Mouse (Mus musculus) heart, embryonic 14.5 days (tissue): Measurements from ENCODE around the gene Ache. TPM values are rescaled to one million over a fixed set of nuclear protein-coding genes. Genes with fewer than 3 reads are reported as not detected.
A peak's percentile ranks its signal among the peaks of the same experiment; 100 is the strongest.

Source experiments
- ATAC-seq: fragments of 200-750 bp; cut with Nextera tagmentation; 2 replicates; pipeline ENCODE4 v1.8.0; 2017; ENCODE audit warnings: low read depth, moderate TSS enrichment; ENCODE audit not compliant: insufficient number of reproducible peaks, insufficient read depth, low FRiP score
- H3K27ac ChIP-seq, 2 experiments: fragments of 200-500 bp in 1 of 2; fragments of 300-500 bp in 1 of 2; sonication (generic) in 1 of 2; replicated peaks in 1 of 2; 2 replicates each; pipeline ENCODE4 v1.5.1; 2012 to 2014; ENCODE audit warnings: low read depth in 2 of 2, low read length in 2 of 2, control low read depth in 1 of 2, mild to moderate bottlenecking in 1 of 2, mixed read lengths in 1 of 2; ENCODE audit not compliant: control insufficient read depth in 1 of 2, insufficient read depth in 1 of 2
- H3K27me3 ChIP-seq: fragments of 300-500 bp; sonication (generic); 2 replicates; pipeline ENCODE4 v1.6.1; 2014; ENCODE audit warnings: mild to moderate bottlenecking, low read length, control low read depth; ENCODE audit not compliant: control insufficient read depth, insufficient read depth
- H3K36me3 ChIP-seq: fragments of 300-500 bp; sonication (generic); 2 replicates; pipeline ENCODE4 v1.6.1; 2014; ENCODE audit warnings: mild to moderate bottlenecking, control low read depth, low read length, mixed read lengths; ENCODE audit not compliant: control insufficient read depth, insufficient read depth
- H3K4me1 ChIP-seq, 2 experiments: fragments of 200-500 bp in 1 of 2; fragments of 300-500 bp in 1 of 2; sonication (generic) in 1 of 2; 2 replicates each; pipeline ENCODE4 v1.6.1; 2012 to 2014; ENCODE audit warnings: low read length in 2 of 2, control low read depth in 1 of 2, mixed read lengths in 1 of 2; ENCODE audit not compliant: control insufficient read depth in 2 of 2, insufficient read depth in 2 of 2
- H3K4me2 ChIP-seq: fragments of 300-500 bp; sonication (generic); 2 replicates; pipeline ENCODE4 v1.6.1; 2014; ENCODE audit warnings: mild to moderate bottlenecking, low read length
- H3K4me3 ChIP-seq, 2 experiments: fragments of 200-500 bp in 1 of 2; fragments of 300-500 bp in 1 of 2; sonication (generic) in 1 of 2; 2 replicates each; pipeline ENCODE4 v1.5.1; 2012 to 2014; ENCODE audit warnings: low read length in 2 of 2, mild to moderate bottlenecking in 2 of 2, control low read depth in 1 of 2, low read depth in 1 of 2, moderate library complexity in 1 of 2; ENCODE audit not compliant: control insufficient read depth in 1 of 2, insufficient read depth in 1 of 2
- H3K9ac ChIP-seq: fragments of 300-500 bp; sonication (generic); 2 replicates; pipeline ENCODE4 v1.6.1; 2014; ENCODE audit warnings: mild to moderate bottlenecking, low read length
- H3K9me3 ChIP-seq: fragments of 300-500 bp; sonication (generic); 2 replicates; pipeline ENCODE4 v1.6.1; 2016; ENCODE audit warnings: low read length, control low read depth; ENCODE audit not compliant: control insufficient read depth
- WGBS: fragments of 180-500 bp; shearing (Covaris S2); extraction: QIAGEN DNeasy Blood & Tissue Kit; methylation state at CpG from one replicate; pipeline ENCODE4 v1.1.7; 2014; 5-methylcytosine and 5-hydroxymethylcytosine counted together
- polyA plus RNA-seq: library from polyadenylated mRNA; unstranded; fragments of >200 nt; fragmentation: Nextera tagmentation; extraction: Ambion mirVana; gene quantifications from 2 replicates; pipeline ENCODE4 v1.2.1, GENCODE M21; 2014

Ache gene
- polyA plus RNA-seq, 1 experiment from 2014 or later, result 12.5 TPM

- Histone ChIP-seq H3K9me3 (no peaks in the 10 kb centered on the region), H3K4me1 (peaks cover 5 to 22% of the 10 kb centered on the region in 2 experiments; a peak in 3 of 4 replicates), H3K27me3 (no peaks in the 10 kb centered on the region), H3K9ac (no peak overlapping the region), H3K4me2 (no peak overlapping the region), H3K27ac (no peak overlapping the region), H3K36me3 (peaks cover 94% of the 10 kb centered on the region), H3K4me3 (no peak overlapping the region)
- no peak for ATAC-seq
- WGBS, result 65% methylated on average over 7 of the region's 7 CpGs
Measured at GRCm38 (mm10) chr5:137299240-137299639, 11.9 kb downstream of the Ache start.

GRCm38 (mm10) chr5:137301253-137301652 is 13.9 kb downstream of the Ache start:
- no peak overlapping the region for H3K4me2 ChIP-seq
- ATAC-seq, result no peak
- H3K9me3 ChIP-seq, result no peaks in the 10 kb centered on the region
- 84% methylated on average over 21 of the region's 21 CpGs for WGBS
- H3K4me1 ChIP-seq, result peaks cover 2 to 37% of the 10 kb centered on the region in 2 experiments
- H3K27me3 ChIP-seq, result no peaks in the 10 kb centered on the region
- no peak overlapping the region for H3K9ac ChIP-seq
- H3K4me3 ChIP-seq, result no peak overlapping the region
- peaks cover 90% of the 10 kb centered on the region for H3K36me3 ChIP-seq
- no peak overlapping the region for H3K27ac ChIP-seq

- Histone ChIP-seq H3K36me3 (peaks cover 71% of the 10 kb centered on the region), H3K4me3 (no peak overlapping the region), H3K9me3 (no peaks in the 10 kb centered on the region), H3K4me1 (peaks cover 4 to 43% of the 10 kb centered on the region in 2 experiments), H3K4me2 (no peak overlapping the region), H3K27me3 (no peaks in the 10 kb centered on the region), H3K27ac (no peak overlapping the region), H3K9ac (peak overlapping the region; percentile 38; the same call in 1 of the 2 replicates)
- 28% methylated on average over 4 of the region's 4 CpGs for WGBS
- no peak for ATAC-seq
Measured at GRCm38 (mm10) chr5:137303609-137304008, 16.3 kb downstream of the Ache start.

- H3K27me3 ChIP-seq, result no peaks in the 10 kb centered on the region
- 56% methylated on average over 3 of the region's 3 CpGs for WGBS
- peaks cover 4 to 43% of the 10 kb centered on the region in 2 experiments for H3K4me1 ChIP-seq
- H3K36me3 ChIP-seq, result peaks cover 71% of the 10 kb centered on the region
- peak overlapping the region; percentile 38; the same call in 1 of the 2 replicates for H3K9ac ChIP-seq
- H3K4me3 ChIP-seq, result no peak overlapping the region
- H3K4me2 ChIP-seq, result 0 out of 2 replicates have a peak overlapping the region, but pooled peaks have one; percentile 77
- no peak for ATAC-seq
- H3K27ac ChIP-seq, result no peak overlapping the region
- no peaks in the 10 kb centered on the region for H3K9me3 ChIP-seq
Measured at GRCm38 (mm10) chr5:137304165-137304564, 16.8 kb downstream of the Ache start.

GRCm38 (mm10) chr5:137304816-137305215 is 17.5 kb downstream of the Ache start:
- H3K9me3 ChIP-seq, result no peaks in the 10 kb centered on the region
- peaks cover 71% of the 10 kb centered on the region for H3K36me3 ChIP-seq
- peaks cover 4 to 43% of the 10 kb centered on the region in 2 experiments for H3K4me1 ChIP-seq
- ATAC-seq, result no peak
- H3K4me3 ChIP-seq, result no peak overlapping the region
- H3K27ac ChIP-seq, result no peak overlapping the region
- peak overlapping the region; percentile 77; the same call in 1 of the 2 replicates for H3K4me2 ChIP-seq
- H3K27me3 ChIP-seq, result no peaks in the 10 kb centered on the region
- WGBS, result 69% methylated on average over 4 of the region's 4 CpGs
- 0 out of 2 replicates have a peak overlapping the region, but pooled peaks have one; percentile 38 for H3K9ac ChIP-seq

- Histone ChIP-seq H3K27ac (no peak overlapping the region), H3K36me3 (peaks cover 71% of the 10 kb centered on the region), H3K27me3 (no peaks in the 10 kb centered on the region), H3K4me3 (peak overlapping the region in 1 of 2 experiments; percentile 91; a peak in 2 of 4 replicates), H3K9me3 (no peaks in the 10 kb centered on the region), H3K4me2 (peak overlapping the region; percentile 77), H3K4me1 (peaks cover 4 to 43% of the 10 kb centered on the region in 2 experiments), H3K9ac (peak overlapping the region; percentile 98)
- ATAC-seq, result no peak
- 68% methylated on average over 3 of the region's 3 CpGs for WGBS
Measured at GRCm38 (mm10) chr5:137305822-137306221, 18.5 kb downstream of the Ache start.

GRCm38 (mm10) chr5:137306439-137307005 is 19.2 kb downstream of the Ache start:
- Histone ChIP-seq H3K27me3 (no peaks in the 10 kb centered on the region), H3K4me3 (peak overlapping the region; percentile 91 to 97), H3K36me3 (peaks cover 71% of the 10 kb centered on the region), H3K9ac (peak overlapping the region; percentile 98), H3K4me1 (peaks cover 4 to 40% of the 10 kb centered on the region in 2 experiments), H3K4me2 (peak overlapping the region; percentile 77), H3K27ac (peak overlapping the region; percentile 87 to 95), H3K9me3 (no peaks in the 10 kb centered on the region)
- no peak for ATAC-seq
- 15% methylated on average over 12 of the region's 12 CpGs for WGBS
